Mouse (Mus musculus): ENCODE data around the gene Rbfox1.

GRCm38 (mm10) chr16:5957418-5957817, 72.3 kb downstream of the Rbfox1 start:
- no peak for TF ChIP-seq CTCF (IDR thresholded peaks at IDR 0.05; ENCODE audit: borderline replicate concordance, extremely low read depth, insufficient read depth, insufficient read length)
- TF ChIP-seq POLR2A (IDR thresholded peaks at IDR 0.05; ENCODE audit: borderline replicate concordance, extremely low read depth, insufficient read depth, insufficient read length, poor library complexity, severe bottlenecking) = no peak

Data from brain, embryonic 14.5 days (tissue).